Comparison of ENCODE assay signal across 22 mouse cellular contexts in the genomic region with DNA sequence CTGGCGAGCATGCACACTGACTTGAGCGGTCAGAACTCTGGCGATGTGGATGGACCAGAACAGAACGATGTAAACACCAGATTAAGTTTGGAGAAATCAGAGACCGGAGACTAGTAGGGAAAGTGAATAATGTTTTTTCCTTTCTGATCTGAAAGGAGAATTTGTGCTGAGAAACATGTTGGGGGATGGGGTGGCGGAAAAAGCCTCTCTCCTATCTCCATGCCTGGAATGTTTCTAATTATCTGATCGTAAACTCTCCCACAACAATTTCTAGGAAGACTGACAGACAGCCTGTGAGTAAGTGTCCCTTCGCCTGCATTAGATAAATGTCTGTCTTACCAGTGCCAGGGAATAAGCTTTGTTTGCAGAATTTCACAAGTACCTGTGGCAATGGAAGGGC. TPM values are rescaled to one million over a fixed set of nuclear protein-coding genes. Genes with fewer than 3 reads are reported as not detected.
DNase-seq lines count a peak whose midpoint lies in the region; ATAC-seq and TF ChIP-seq lines count a peak whose summit lies in the region.
"Had no signal": no experiment of that assay in that cellular context is flagged by ENCODE, and none has a peak within 500 bp of the region (broad histone marks: within the 10 kb centered on the region; RNA-seq: fewer than 3 reads in every experiment).

No protein-coding gene starts in this region.

- no peak overlapping the region for H3K9ac ChIP-seq in heart, embryonic 14.5 days (ENCODE audit: low read length)
- H3K9ac ChIP-seq in lung, embryonic 14.5 days: no peak overlapping the region
- no peak overlapping the region for H3K9ac ChIP-seq in embryonic facial prominence, embryonic 12.5 days
- H3K9ac ChIP-seq in limb, embryonic 11.5 days (ENCODE audit: low read length): no peak overlapping the region
- H3K9ac ChIP-seq: liver, postnatal 0 days; neural tube, embryonic 15.5 days had no signal

- H3K4me3 ChIP-seq in heart, embryonic 14.5 days (ENCODE audit: control insufficient read depth in 1 of 2, insufficient read depth in 1 of 2, low read depth in 1 of 2, low read length in 2 of 2): no peak overlapping the region
- H3K4me3 ChIP-seq in lung, embryonic 14.5 days (ENCODE audit: low read depth, low read length): no peak overlapping the region
- H3K4me3 ChIP-seq in embryonic facial prominence, embryonic 12.5 days: no peak overlapping the region
- no peak overlapping the region for H3K4me3 ChIP-seq in limb, embryonic 11.5 days (ENCODE audit: low read depth, low read length)
- H3K4me3 ChIP-seq: erythroblast, embryonic 14.5 days; hindbrain, embryonic 10.5 days; megakaryocyte, embryonic 14.5 days; neural tube, embryonic 15.5 days had no signal

- ATAC-seq in heart, embryonic 14.5 days (ENCODE audit: insufficient number of reproducible peaks, insufficient read depth, low FRiP score, low read depth): no peak
- no peak for ATAC-seq in lung, embryonic 14.5 days (ENCODE audit: insufficient read depth)
- no peak for ATAC-seq in embryonic facial prominence, embryonic 12.5 days (ENCODE audit: insufficient number of reproducible peaks, insufficient read depth, low FRiP score, low TSS enrichment)
- no peak for ATAC-seq in limb, embryonic 11.5 days (ENCODE audit: insufficient number of reproducible peaks, low FRiP score, low TSS enrichment, low read depth)
- ATAC-seq: forebrain, embryonic 16.5 days; liver, postnatal 0 days; midbrain, embryonic 16.5 days had no signal

- intact Hi-C loops in heart, postnatal 36 days (cut with DNase I): no loop called here

- peak overlapping the region; percentile 39 for H3K4me2 ChIP-seq in heart, embryonic 14.5 days (ENCODE audit: low read length)
- H3K4me2 ChIP-seq in lung, embryonic 14.5 days: peak overlapping the region; percentile 20; the same call in 1 of the 2 replicates
- H3K4me2 ChIP-seq in embryonic facial prominence, embryonic 12.5 days (replicated peaks): peak overlapping the region; percentile 9
- peak overlapping the region; percentile 22; the same call in 1 of the 2 replicates for H3K4me2 ChIP-seq in limb, embryonic 11.5 days (ENCODE audit: low read depth, severe bottlenecking)
- H3K4me2 ChIP-seq: neural tube, embryonic 15.5 days had no signal

- WGBS in heart, embryonic 14.5 days: 11% methylated on average over 8 of the region's 8 CpGs
- 29% methylated on average over 8 of the region's 8 CpGs for WGBS in lung, embryonic 14.5 days
- WGBS in embryonic facial prominence, embryonic 12.5 days: 32% methylated on average over 8 of the region's 8 CpGs
- WGBS in limb, embryonic 11.5 days: 8% methylated on average over 8 of the region's 8 CpGs

- no peaks in the 10 kb centered on the region for H3K27me3 ChIP-seq in heart, embryonic 14.5 days (ENCODE audit: control insufficient read depth, insufficient read depth, low read length)
- no peaks in the 10 kb centered on the region for H3K27me3 ChIP-seq in lung, embryonic 14.5 days (ENCODE audit: insufficient read depth, low read length)
- no peaks in the 10 kb centered on the region for H3K27me3 ChIP-seq in embryonic facial prominence, embryonic 12.5 days
- no peaks in the 10 kb centered on the region for H3K27me3 ChIP-seq in limb, embryonic 11.5 days (ENCODE audit: control insufficient read depth, insufficient read depth, low read length)
- H3K27me3 ChIP-seq: neural tube, embryonic 15.5 days had no signal

- peaks cover 14 to 24% of the 10 kb centered on the region in 2 experiments for H3K4me1 ChIP-seq in heart, embryonic 14.5 days (ENCODE audit: control insufficient read depth in 2 of 2, insufficient read depth in 2 of 2, low read length in 2 of 2)
- peaks cover 11% of the 10 kb centered on the region; the same call in 1 of the 2 replicates for H3K4me1 ChIP-seq in lung, embryonic 14.5 days (ENCODE audit: insufficient read depth)
- peaks cover 30% of the 10 kb centered on the region for H3K4me1 ChIP-seq in embryonic facial prominence, embryonic 12.5 days
- peaks cover 21% of the 10 kb centered on the region for H3K4me1 ChIP-seq in limb, embryonic 11.5 days (ENCODE audit: control insufficient read depth, insufficient read depth, low read length)
- H3K4me1 ChIP-seq: megakaryocyte, embryonic 14.5 days had no signal

- H3K27ac ChIP-seq in heart, embryonic 14.5 days (replicated peaks in 1 of 2; ENCODE audit: control insufficient read depth in 1 of 2, insufficient read depth in 1 of 2, low read depth in 2 of 2, low read length in 2 of 2): no peak overlapping the region
- H3K27ac ChIP-seq in lung, embryonic 14.5 days (ENCODE audit: low read depth): no peak overlapping the region
- 0 out of 2 replicates have a peak overlapping the region, but pooled peaks have one; percentile 50 for H3K27ac ChIP-seq in embryonic facial prominence, embryonic 12.5 days
- no peak overlapping the region for H3K27ac ChIP-seq in limb, embryonic 11.5 days (replicated peaks; ENCODE audit: low read depth, low read length)
- H3K27ac ChIP-seq: hindbrain, embryonic 10.5 days; neural tube, embryonic 15.5 days had no signal

- no peaks in the 10 kb centered on the region for H3K9me3 ChIP-seq in heart, embryonic 14.5 days (ENCODE audit: control insufficient read depth, low read length)
- H3K9me3 ChIP-seq in lung, embryonic 14.5 days (ENCODE audit: low read depth, low read length): no peaks in the 10 kb centered on the region
- H3K9me3 ChIP-seq in embryonic facial prominence, embryonic 12.5 days: no peaks in the 10 kb centered on the region
- no peaks in the 10 kb centered on the region for H3K9me3 ChIP-seq in limb, embryonic 11.5 days (ENCODE audit: control insufficient read depth, low read length)
- H3K9me3 ChIP-seq: hindbrain, embryonic 10.5 days; neural tube, embryonic 15.5 days had no signal

- no peaks in the 10 kb centered on the region for H3K36me3 ChIP-seq in heart, embryonic 14.5 days (ENCODE audit: control insufficient read depth, insufficient read depth, low read length)
- no peaks in the 10 kb centered on the region for H3K36me3 ChIP-seq in lung, embryonic 14.5 days (ENCODE audit: insufficient read depth)
- no peaks in the 10 kb centered on the region for H3K36me3 ChIP-seq in embryonic facial prominence, embryonic 12.5 days
- H3K36me3 ChIP-seq in limb, embryonic 11.5 days (ENCODE audit: control insufficient read depth, insufficient read depth, low read length): no peaks in the 10 kb centered on the region
- H3K36me3 ChIP-seq: hindbrain, embryonic 10.5 days; neural tube, embryonic 15.5 days had no signal

- no peak for DNase-seq in heart, postnatal 36 days
- DNase-seq in lung, embryonic 14.5 days: no peak
- DNase-seq in lung, adult 18-20 months: no peak
- DNase-seq in limb, embryonic 11.5 days (ENCODE audit: low spot score): no peak
- DNase-seq in right cerebral cortex, postnatal 14 days: no peak
- DNase-seq in Muller cell, postnatal 12 days (ENCODE audit: inconsistent ontology term): no peak
- DNase-seq: adrenal gland, postnatal 25 days; cerebellum, adult 11-12 months; cerebellum, postnatal 14 days; gastrocnemius, postnatal 36 days; kidney, adult 11 months; liver, postnatal 0 days; right cerebral cortex, postnatal 25 days; thymus, adult 2 months had no signal

- no peak for TF ChIP-seq CTCF in lung, embryonic 14.5 days (IDR thresholded peaks at IDR 0.05; ENCODE audit: low read depth)

RNA-seq across cellular contexts. Expression of gene Cyp1b1, which starts 16.1 kb away (rescaled TPM):
- polyA plus RNA-seq in heart, embryonic 14.5 days (2014; fragmentation: Nextera tagmentation; extraction: Ambion mirVana): 0.36 and 1.1 TPM in 2 replicates
- 1 to 10 TPM; 5.1 to 5.5 TPM for total RNA-seq in heart, postnatal 36 days (2021)
- 1.9 and 2.0 TPM in 2 replicates for polyA plus RNA-seq in lung, embryonic 14.5 days (2014; fragmentation: Nextera tagmentation; extraction: Ambion mirVana)
- polyA plus RNA-seq in embryonic facial prominence, embryonic 12.5 days (2016; fragmentation: Nextera tagmentation; extraction: Ambion mirVana): 10.1 and 13.4 TPM in 2 replicates
- polyA plus RNA-seq in limb, embryonic 11.5 days (2014; fragmentation: Nextera tagmentation; extraction: Ambion mirVana): 2.0 and 3.4 TPM in 2 replicates
- polyA plus RNA-seq: erythroblast, embryonic 14.5 days had no signal
